Mouse (Mus musculus) adrenal gland (tissue): ENCODE measurements around the gene Rnh1.

Experiments used
- intact Hi-C: fragments of 180-260 bp; cut with DNase I; formaldehyde crosslinking; loops from one replicate; pipeline ENCODE4 v1.15.1; 2025

The Rnh1 gene

GRCm38 (mm10) chr7:141206182-141206937 lies 33.7 kb upstream of the Rnh1 start:
- intact Hi-C loops, result no loop called here

GRCm38 (mm10) chr7:141205504-141205903 lies 32.8 kb upstream of the Rnh1 start:
- intact Hi-C loops, result no loop called here

- intact Hi-C loops, result no loop called here
Observed at GRCm38 (mm10) chr7:141204546-141204945, 31.9 kb upstream of the Rnh1 start.

DNA sequence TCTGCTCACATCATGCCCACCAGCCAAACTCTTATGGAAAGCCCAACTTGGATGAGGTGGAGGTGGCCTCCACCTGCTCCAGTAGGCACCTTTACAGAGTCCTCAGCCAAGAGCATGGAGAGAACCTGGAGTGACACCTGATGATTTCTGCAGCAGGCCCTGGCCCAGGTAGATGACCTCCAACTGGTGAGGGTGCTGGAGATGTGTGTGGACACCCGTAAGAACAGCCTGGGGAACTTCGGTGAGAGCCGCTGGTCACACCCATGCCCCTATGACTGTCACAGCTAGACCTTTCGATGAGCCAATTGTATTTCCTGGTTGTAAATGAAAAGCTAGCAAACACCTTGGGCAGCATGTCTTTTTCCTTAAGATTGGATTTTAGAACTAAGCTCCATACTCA lies 25.5 kb upstream of the Rnh1 start:
- intact Hi-C loops, result no loop called here

DNA sequence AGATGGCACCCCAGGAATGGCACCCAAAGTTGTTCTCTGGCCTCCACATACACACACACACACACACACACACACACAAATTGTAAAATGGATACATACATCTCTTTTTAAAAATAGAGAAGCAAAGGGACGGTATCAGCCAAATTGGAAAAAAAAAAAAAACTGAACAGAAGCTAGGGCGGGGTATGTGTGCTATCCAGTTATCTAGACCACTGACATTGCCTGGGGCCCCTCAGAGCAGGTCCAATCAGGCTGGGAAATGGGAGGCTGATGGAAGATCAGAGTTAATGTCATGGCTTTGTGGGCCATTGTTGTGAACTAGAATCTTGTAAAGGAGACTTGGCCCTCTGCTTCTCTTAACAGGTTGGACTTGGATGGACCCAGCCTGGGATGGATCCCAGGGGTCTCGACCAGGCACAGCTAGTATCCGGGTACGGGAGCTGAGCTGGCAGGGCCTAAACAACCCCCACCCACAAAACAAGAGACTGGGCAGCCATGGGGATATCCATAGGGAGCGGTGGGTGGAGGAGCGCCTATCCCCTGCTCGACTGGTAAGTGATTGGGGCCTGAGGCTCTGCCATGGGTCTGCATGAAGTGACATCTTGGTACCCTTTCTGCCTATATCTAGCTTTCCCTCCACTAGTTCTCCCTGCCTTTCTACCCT lies 24.1 kb upstream of the Rnh1 start:
- intact Hi-C loops, result no loop called here

DNA sequence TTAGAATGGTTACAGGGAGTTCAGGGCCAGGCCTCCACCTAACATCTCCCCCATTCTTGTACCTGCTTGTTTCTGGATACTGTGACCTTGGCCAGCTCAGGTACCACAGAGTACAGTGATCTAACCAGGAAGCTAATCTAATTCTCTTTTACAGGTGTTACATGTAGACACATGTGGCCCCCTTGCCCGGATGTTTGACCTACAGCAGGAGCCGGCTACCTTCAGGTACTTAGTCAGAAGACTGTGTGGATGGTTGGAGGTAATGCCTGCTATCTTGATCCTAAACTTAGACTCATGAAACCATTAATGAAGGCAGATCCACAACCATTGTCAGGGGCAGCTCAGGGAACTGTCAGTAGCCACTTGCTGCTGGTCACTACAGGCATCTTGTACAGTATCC lies 23.1 kb upstream of the Rnh1 start:
- intact Hi-C loops, result no loop called here

GRCm38 (mm10) chr7:141194830-141195229 lies 22.2 kb upstream of the Rnh1 start:
- intact Hi-C loops, result no loop called here

GRCm38 (mm10) chr7:141194409-141194808 lies 21.8 kb upstream of the Rnh1 start:
- intact Hi-C loops, result no loop called here

GRCm38 (mm10) chr7:141193948-141194347 lies 21.3 kb upstream of the Rnh1 start, which contains the start of the genes Hras and Lrrc56:
Gene Hras (minus strand): TSS chr7:141194005.
Gene Lrrc56 (plus strand): TSS chr7:141194157.
- intact Hi-C loops, result no loop called here

DNA sequence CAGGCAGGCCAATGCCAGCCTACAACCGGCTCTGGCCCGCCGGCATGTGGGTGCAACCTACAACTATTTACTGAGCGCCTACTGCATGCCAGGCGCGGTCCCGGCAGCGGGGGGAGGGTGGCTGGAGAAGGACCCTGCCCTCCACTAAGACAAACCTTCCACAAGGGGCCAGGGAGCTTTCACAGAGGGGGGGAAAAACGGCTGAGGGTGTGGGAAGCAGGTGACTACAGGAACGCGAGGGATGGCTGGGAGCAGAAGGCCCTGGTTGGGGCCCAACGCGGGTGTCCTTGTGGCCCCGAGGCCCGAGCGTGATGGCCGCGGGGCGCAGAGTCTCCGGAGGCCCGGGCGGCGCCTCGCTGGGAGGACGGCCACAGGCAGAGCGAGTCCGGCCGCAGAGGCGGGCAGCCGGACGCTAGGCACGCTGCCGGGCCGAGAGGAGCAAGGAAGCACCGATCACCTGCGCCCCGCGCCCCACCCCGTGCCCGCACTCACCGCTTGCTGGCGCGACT lies 20.7 kb upstream of the Rnh1 start:
- intact Hi-C loops, result no loop called here

DNA sequence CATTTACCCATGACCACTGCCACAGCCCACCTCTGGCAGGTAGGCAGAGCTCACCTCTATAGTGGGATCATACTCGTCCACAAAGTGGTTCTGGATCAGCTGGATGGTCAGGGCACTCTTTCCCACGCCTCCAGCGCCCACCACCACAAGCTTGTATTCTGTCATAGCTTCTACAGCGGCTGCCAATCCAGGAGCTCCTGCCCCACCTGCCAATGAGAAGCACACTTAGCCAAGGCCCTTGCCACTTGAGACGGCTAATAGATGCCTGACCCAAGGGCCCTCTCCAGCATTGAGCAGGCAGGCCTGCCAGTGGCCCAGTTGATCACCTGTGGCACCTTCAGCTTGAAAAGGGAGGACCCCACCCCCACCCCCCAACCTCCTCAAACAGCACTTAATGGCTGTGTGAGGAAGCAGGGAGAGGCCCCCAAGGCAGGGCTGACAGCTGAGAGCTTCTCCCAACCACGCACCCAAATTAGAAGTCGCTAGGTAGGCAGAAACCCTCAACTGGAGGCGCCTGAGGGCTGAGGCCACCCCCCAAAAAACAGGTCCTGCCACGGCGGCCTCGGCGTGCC lies 20.2 kb upstream of the Rnh1 start:
- intact Hi-C loops, result no loop called here

GRCm38 (mm10) chr7:141191796-141192685 lies 19.4 kb upstream of the Rnh1 start:
- intact Hi-C loops, result no loop called here

- intact Hi-C loops, result no loop called here
Observed at GRCm38 (mm10) chr7:141191036-141191435, 18.4 kb upstream of the Rnh1 start.

- intact Hi-C loops, result no loop called here
Observed at GRCm38 (mm10) chr7:141190220-141190619, 17.6 kb upstream of the Rnh1 start.

- intact Hi-C loops, result loop anchor here (10.0 kb wide), 1 partner anchor 344 kb away; the partner anchor contains the start of genes Odf3 and Scgb1c1
Observed at GRCm38 (mm10) chr7:141188733-141189132, 16.1 kb upstream of the Rnh1 start.

DNA sequence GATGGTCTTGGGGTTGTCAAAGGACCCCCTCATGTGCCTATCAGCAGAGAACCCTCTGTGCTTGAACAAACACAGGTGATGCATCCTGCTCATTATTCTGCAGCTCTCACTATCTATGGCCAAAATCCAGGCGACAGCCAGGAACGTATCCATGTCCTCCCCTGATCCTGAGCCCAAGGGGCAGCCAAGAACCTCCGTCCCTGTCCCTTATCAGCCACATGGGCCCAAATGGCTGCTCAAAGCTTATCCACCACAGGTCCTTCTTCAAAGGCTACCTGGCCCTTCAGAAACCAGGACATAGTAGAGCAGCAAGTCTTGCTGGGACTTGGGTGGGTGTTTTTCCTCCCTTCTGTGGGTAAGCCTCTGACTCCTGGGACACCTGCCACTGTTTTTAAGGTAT lies 15.5 kb upstream of the Rnh1 start:
- intact Hi-C loops, result loop anchor here (10.0 kb wide), 1 partner anchor 343 kb away; the partner anchor contains the start of genes Odf3 and Scgb1c1

- intact Hi-C loops, result loop anchor here (2.0 to 5.0 kb wide), 2 partner anchors 34 to 85 kb away; no protein-coding TSS in a partner anchor
Observed at GRCm38 (mm10) chr7:141176173-141176572, 3.5 kb upstream of the Rnh1 start.

DNA sequence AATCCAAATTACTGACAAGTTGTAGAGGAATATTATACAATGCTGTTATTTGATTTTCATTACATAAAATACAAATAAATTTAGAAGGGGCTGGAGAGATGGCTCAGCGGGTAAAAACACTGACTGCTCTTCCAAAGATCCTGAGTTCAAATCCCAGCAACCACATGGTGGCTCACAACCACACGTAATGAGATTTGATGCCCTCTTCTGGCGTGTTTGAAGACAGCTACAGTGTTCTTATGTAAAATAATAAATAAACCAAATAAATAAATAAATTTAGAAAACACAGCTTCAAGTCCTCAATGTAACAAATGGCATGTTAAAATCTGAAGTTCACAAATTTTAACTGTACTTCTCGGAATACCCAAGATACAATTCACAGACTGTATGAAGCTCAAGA lies 2.4 kb upstream of the Rnh1 start:
- intact Hi-C loops, result loop anchor here (5.0 kb wide), 1 partner anchor 33 kb away; no protein-coding TSS in a partner anchor

GRCm38 (mm10) chr7:141173323-141173850 lies 730 bp upstream of the Rnh1 start:
- intact Hi-C loops, result no loop called here

GRCm38 (mm10) chr7:141169866-141170265 lies 2.8 kb downstream of the Rnh1 start:
- intact Hi-C loops, result loop anchor here (5.0 to 10.0 kb wide), 2 partner anchors 38 to 225 kb away; partner anchors contain the start of gene Pgghg
